Mouse (Mus musculus) lung, postnatal 0 days (tissue): ENCODE data around the gene Pde4d. TPM values are rescaled to one million over a fixed set of nuclear protein-coding genes. Genes with fewer than 3 reads are reported as not detected.

Source experiments
- ATAC-seq: fragments of 200-750 bp; cut with Nextera tagmentation; 2 replicates; pipeline ENCODE4 v1.8.0; 2017; ENCODE audit warnings: moderate library complexity
- DNase-seq: peaks from one replicate; pipeline ENCODE4 v3.0.0-alpha.2; 2016; ENCODE audit warnings: low spot score
- H3K27ac ChIP-seq: fragments of 300-500 bp; sonication (generic); 2 replicates; pipeline ENCODE4 v1.5.1; 2014; ENCODE audit warnings: antibody characterized with exemption, mild to moderate bottlenecking, low read length, mixed read lengths
- H3K27me3 ChIP-seq: fragments of 300-500 bp; sonication (generic); replicated peaks from 2 replicates; pipeline ENCODE4 v1.6.1; 2014; ENCODE audit warnings: low read length, mixed read lengths; ENCODE audit not compliant: insufficient read depth
- H3K36me3 ChIP-seq: fragments of 300-500 bp; sonication (generic); 2 replicates; pipeline ENCODE4 v1.6.1; 2014; ENCODE audit warnings: low read length, mixed read lengths; ENCODE audit not compliant: insufficient read depth
- H3K4me1 ChIP-seq: fragments of 300-500 bp; sonication (generic); 2 replicates; pipeline ENCODE4 v1.6.1; 2014; ENCODE audit warnings: antibody characterized with exemption, low read depth, low read length, mixed read lengths; ENCODE audit not compliant: insufficient read depth
- H3K4me2 ChIP-seq: fragments of 300-500 bp; sonication (generic); replicated peaks from 2 replicates; pipeline ENCODE4 v1.6.1; 2014; ENCODE audit warnings: low read depth, mild to moderate bottlenecking, low read length, moderate library complexity, mixed read lengths
- H3K4me3 ChIP-seq: fragments of 300-500 bp; sonication (generic); 2 replicates; pipeline ENCODE4 v1.5.1; 2014; ENCODE audit warnings: low read depth, low read length
- H3K9ac ChIP-seq: fragments of 300-500 bp; sonication (generic); replicated peaks from 2 replicates; pipeline ENCODE4 v1.6.1; 2014; ENCODE audit warnings: low read depth, mild to moderate bottlenecking
- H3K9me3 ChIP-seq: fragments of 300-500 bp; sonication (generic); 2 replicates; pipeline ENCODE4 v1.6.1; 2016; ENCODE audit warnings: low read length, mixed read lengths
- CTCF ChIP-seq: IDR thresholded peaks from 2 replicates; pipeline ENCODE4 v1.5.1; 2016; ENCODE audit warnings: antibody characterized with exemption, mild to moderate bottlenecking
- EP300 ChIP-seq: IDR thresholded peaks from 2 replicates; pipeline ENCODE4 v1.6.1; 2016; ENCODE audit warnings: antibody characterized with exemption, mild to moderate bottlenecking, control low read depth
- WGBS: fragments of 180-500 bp; shearing (Covaris S2); extraction: QIAGEN DNeasy Blood & Tissue Kit; methylation state at CpG from one replicate; pipeline ENCODE4 v1.1.7; 2014; 5-methylcytosine and 5-hydroxymethylcytosine counted together
- polyA plus RNA-seq: library from polyadenylated mRNA; unstranded; fragments of >200 nt; fragmentation: Nextera tagmentation; extraction: Ambion mirVana; gene quantifications from 2 replicates; pipeline ENCODE4 v1.2.1, GENCODE M21; 2015

Gene Pde4d
- polyA plus RNA-seq, 1 experiment from 2014 or later = 19.7 TPM

DNA sequence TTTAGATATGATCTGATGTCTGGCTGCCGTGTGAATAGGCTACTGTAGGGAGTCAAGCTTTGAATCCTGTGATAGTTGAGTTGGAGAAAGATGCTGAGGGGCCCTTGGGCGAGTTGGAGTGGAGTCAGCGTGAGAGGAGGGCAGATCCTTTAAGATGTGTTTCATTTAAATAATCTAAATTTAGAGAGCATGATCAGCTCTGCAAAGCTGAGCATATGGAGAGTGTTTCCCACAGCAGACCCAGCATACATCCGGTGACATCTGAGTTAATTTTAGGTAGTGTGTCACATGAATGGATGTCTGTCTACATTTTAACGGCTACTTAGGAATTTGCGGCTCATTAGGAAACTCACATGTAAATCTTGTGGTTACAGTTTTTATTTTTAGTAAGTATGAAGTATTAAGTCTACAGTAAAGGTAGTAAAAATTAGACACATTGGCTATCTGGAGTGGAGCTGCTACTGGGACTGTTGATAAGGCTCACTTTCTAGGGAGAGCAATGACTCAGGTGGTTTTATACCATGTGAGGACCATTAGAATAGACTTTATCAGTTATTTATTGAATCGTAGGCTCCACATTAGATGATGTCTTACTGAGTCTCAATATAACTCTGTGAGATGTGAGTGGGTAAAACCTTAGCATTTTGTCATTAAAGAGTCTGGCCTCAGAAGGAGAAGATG is 77.5 kb downstream of the Pde4d start:
- H3K4me2 ChIP-seq = no peak overlapping the region
- TF ChIP-seq CTCF (no peak), EP300 (no peak)
- no peaks in the 10 kb centered on the region for H3K36me3 ChIP-seq
- WGBS = 60% methylated on average over 7 of the region's 7 CpGs
- no peak for ATAC-seq
- no peaks in the 10 kb centered on the region for H3K4me1 ChIP-seq
- no peak overlapping the region for H3K27ac ChIP-seq
- no peaks in the 10 kb centered on the region for H3K27me3 ChIP-seq
- H3K9me3 ChIP-seq = no peaks in the 10 kb centered on the region
- H3K9ac ChIP-seq = no peak overlapping the region
- no peak overlapping the region for H3K4me3 ChIP-seq
- DNase-seq = peak; percentile 6

DNA sequence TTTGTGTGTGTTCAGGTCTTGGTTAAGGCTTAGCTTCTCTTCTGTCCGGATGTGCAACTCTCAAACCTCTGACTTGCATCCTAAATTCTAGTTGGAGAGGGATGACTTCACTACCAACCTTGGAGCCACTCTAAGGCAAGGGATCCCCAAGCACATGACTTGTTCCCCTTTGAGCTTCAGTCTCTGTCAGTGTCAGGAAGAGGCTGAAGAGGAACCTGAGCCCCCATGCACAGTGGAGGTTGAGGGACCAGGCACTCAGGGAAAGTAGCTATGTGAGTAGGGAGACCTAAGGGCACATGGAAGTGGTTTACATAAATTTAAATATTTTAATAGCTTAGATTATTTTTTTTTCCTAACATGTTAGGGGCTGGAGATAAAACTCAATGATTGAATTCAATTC is 78.6 kb downstream of the Pde4d start:
- no peak overlapping the region for H3K4me3 ChIP-seq
- no peaks in the 10 kb centered on the region for H3K27me3 ChIP-seq
- no peak overlapping the region for H3K27ac ChIP-seq
- H3K9ac ChIP-seq = no peak overlapping the region
- 76% methylated on average over 1 of the region's 1 CpGs for WGBS
- no peaks in the 10 kb centered on the region for H3K36me3 ChIP-seq
- no peaks in the 10 kb centered on the region for H3K9me3 ChIP-seq
- TF ChIP-seq EP300 = no peak
- no peak for TF ChIP-seq CTCF
- ATAC-seq (no peak), DNase-seq (no peak)
- H3K4me2 ChIP-seq = no peak overlapping the region
- H3K4me1 ChIP-seq = no peaks in the 10 kb centered on the region

DNA sequence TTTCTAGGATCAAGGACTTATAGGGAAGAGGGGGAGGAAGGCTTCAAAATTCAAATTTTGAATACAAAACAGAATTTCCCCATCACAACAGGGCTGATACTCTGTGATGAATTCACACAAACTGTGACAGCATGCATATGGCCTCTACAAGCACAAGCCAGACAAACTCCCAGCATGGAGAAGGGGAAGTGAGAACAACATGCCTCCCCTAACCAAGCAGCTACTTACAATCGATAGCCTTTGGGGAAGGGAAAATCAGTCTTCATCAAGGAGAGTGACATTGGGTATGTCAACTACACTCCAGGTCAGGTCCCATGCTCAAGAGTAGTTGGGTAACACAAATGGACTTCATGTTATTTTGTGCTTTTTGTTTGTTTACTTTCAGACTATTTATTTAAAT is 83.1 kb downstream of the Pde4d start:
- 72% methylated on average over 1 of the region's 1 CpGs for WGBS
- Histone ChIP-seq H3K4me1 (no peaks in the 10 kb centered on the region), H3K9ac (no peak overlapping the region)

DNA sequence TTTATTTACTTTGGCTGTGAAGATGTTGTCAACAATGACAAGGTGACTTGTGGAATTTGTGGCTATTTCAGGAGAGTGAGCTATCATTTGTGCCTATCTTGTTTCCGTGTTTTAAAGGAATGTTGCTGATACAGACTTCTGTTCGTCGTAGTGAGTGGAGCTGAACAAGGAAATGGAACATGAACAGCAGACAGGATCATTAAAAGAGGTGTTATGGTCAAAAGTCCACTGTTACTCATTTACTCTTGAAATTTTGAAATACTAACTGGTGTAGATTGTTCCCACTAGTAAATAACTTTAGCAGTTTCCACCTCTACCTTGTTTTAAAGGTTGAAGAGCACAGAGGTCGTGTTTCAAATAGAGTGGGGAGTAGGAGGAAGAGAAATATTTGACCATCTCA is 86.7 kb downstream of the Pde4d start:
- H3K9me3 ChIP-seq = no peaks in the 10 kb centered on the region
- H3K9ac ChIP-seq = no peak overlapping the region
- no peaks in the 10 kb centered on the region for H3K36me3 ChIP-seq
- ATAC-seq (no peak), DNase-seq (no peak)
- no peak overlapping the region for H3K27ac ChIP-seq
- TF ChIP-seq EP300 (no peak), CTCF (no peak)
- no peak overlapping the region for H3K4me3 ChIP-seq
- no peak overlapping the region for H3K4me2 ChIP-seq
- H3K4me1 ChIP-seq = no peaks in the 10 kb centered on the region
- WGBS = 33% methylated on average over 4 of the region's 4 CpGs
- H3K27me3 ChIP-seq = no peaks in the 10 kb centered on the region

More for the DNA sequence above, 83.1 kb downstream of the Pde4d start:
- H3K4me3 ChIP-seq = no peak overlapping the region
- H3K36me3 ChIP-seq = no peaks in the 10 kb centered on the region
- TF ChIP-seq EP300 (no peak), CTCF (no peak)
- H3K27ac ChIP-seq = no peak overlapping the region
- ATAC-seq (no peak), DNase-seq (no peak)
- H3K9me3 ChIP-seq = no peaks in the 10 kb centered on the region
- no peaks in the 10 kb centered on the region for H3K27me3 ChIP-seq
- H3K4me2 ChIP-seq = no peak overlapping the region

DNA sequence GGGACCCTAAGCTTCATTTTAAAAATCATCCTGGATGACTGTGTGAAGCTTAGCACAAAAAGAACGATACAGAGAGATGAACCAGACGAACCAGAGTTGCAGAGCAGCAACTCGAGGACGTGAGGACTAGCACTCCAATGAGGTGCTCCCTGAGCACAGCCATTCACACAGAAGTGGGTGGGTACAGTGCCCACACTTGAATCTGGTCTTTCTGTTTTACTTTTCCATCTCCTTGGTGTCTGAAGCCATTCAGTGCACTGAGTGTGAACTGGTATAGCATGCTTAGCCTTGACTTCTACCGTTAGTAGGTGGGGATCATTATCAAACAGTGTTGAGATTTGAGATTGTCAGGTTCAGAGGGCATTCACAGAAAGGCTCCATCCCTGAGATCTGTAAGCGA is 87.2 kb downstream of the Pde4d start:
- WGBS = 64% methylated on average over 6 of the region's 6 CpGs
- Histone ChIP-seq H3K27ac (no peak overlapping the region), H3K9me3 (no peaks in the 10 kb centered on the region), H3K36me3 (no peaks in the 10 kb centered on the region), H3K9ac (no peak overlapping the region), H3K4me2 (no peak overlapping the region), H3K4me3 (no peak overlapping the region), H3K4me1 (no peaks in the 10 kb centered on the region), H3K27me3 (no peaks in the 10 kb centered on the region)
- TF ChIP-seq CTCF (no peak), EP300 (no peak)
- no peak for DNase-seq
- no peak for ATAC-seq

DNA sequence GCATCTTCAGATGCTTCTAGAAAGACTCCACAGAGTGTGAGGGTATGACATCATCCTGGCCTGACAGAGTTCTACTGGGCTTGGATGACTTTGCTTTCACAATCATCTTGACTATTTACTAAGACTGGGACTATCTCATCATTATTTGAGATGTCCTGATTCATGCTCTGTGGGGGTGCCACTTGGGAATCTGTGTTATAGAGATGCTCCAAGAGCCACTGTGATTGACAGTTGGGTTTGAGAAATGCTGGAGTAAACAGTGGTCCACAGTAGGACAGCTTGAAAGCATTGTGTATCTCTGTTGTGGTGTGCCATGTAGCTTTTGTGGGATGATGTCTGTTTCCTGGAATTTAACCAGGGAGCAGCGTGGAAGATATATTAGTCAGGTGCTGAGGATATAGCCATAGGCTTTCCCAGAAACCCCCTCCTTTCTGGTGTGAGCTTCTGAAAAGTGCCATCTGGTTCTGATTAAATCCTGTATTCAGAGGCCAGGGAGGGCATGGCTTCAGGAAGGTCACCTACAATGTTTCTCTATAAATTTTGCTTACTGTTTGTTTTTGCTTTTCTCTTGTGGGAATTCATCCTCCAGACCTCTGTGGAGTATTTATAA is 89.1 kb downstream of the Pde4d start:
- Histone ChIP-seq H3K36me3 (no peaks in the 10 kb centered on the region), H3K27me3 (no peaks in the 10 kb centered on the region), H3K27ac (no peak overlapping the region), H3K4me3 (no peak overlapping the region), H3K4me2 (no peak overlapping the region), H3K9ac (no peak overlapping the region), H3K4me1 (no peaks in the 10 kb centered on the region), H3K9me3 (no peaks in the 10 kb centered on the region)
- DNase-seq (no peak), ATAC-seq (no peak; the same call in 1 of the 2 replicates)
- TF ChIP-seq CTCF (no peak), EP300 (no peak)
- 67% methylated on average over 1 of the region's 1 CpGs for WGBS
